Mouse (Mus musculus): ENCODE data around the gene Mutyh. TPM values are rescaled to one million over a fixed set of nuclear protein-coding genes. Genes with fewer than 3 reads are reported as not detected.

Mutyh gene
- polyA plus RNA-seq (2015; fragmentation: Nextera tagmentation; extraction: Ambion mirVana) = 18.2 and 19.4 TPM in 2 replicates

GRCm38 (mm10) chr4:116807197-116808129 lies at the start of gene Mutyh, which contains the start of gene Toe1:
Gene Mutyh, plus strand, starts transcription at chr4:116807723.
Gene Toe1, minus strand, starts transcription at chr4:116807640.
- Histone ChIP-seq H3K36me3 (peaks cover 36% of the 10 kb centered on the region), H3K9me3 (no peaks in the 10 kb centered on the region), H3K9ac (peak within 1 kb of the TSS; percentile 81), H3K4me3 (peak within 1 kb of the TSS; percentile 77), H3K4me2 (replicated peaks) (peak within 1 kb of the TSS; percentile 78), H3K27me3 (no peaks in the 10 kb centered on the region), H3K4me1 (peaks cover 10% of the 10 kb centered on the region), H3K27ac (peak within 1 kb of the TSS; percentile 87)
- peak; percentile 97 for ATAC-seq (ENCODE audit: low FRiP score, low read depth)
- under 1% methylated on average over 58 of the region's 58 CpGs for WGBS

- no peak overlapping the region for H3K27ac ChIP-seq
- H3K9ac ChIP-seq = no peak overlapping the region; the same call in 1 of the 2 replicates
- no peak overlapping the region for H3K4me3 ChIP-seq
- no peak overlapping the region for H3K4me2 ChIP-seq (replicated peaks)
- WGBS = 74% methylated on average over 2 of the region's 2 CpGs
- no peaks in the 10 kb centered on the region; the same call in 1 of the 2 replicates for H3K36me3 ChIP-seq
- H3K27me3 ChIP-seq = no peaks in the 10 kb centered on the region
- no peak for ATAC-seq (ENCODE audit: low FRiP score, low read depth)
- no peaks in the 10 kb centered on the region for H3K4me1 ChIP-seq
- no peaks in the 10 kb centered on the region for H3K9me3 ChIP-seq
These were observed 45.6 kb upstream of the Mutyh start for GRCm38 (mm10) chr4:116761914-116762313.

DNA sequence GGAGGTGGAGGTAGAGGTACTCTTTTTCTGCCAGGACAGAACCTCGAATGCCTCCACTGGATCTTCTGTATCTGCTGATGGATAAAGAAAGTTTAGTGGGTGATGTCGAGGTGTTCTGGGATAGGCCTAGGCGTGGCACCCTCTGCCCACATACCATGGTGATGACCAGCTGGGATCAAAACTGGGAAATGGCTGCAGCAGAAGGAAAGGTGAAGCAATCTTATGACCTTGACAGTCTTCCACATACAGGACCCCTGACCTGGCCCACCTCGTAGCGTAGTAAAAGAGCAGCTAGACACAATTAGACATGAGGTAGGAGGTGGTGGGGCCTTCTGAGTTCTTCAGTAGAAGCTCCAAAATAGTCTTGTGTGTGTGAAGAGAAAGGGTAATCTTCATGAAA lies 43.5 kb upstream of the Mutyh start:
- Histone ChIP-seq H3K4me3 (no peak overlapping the region), H3K27ac (no peak overlapping the region), H3K9me3 (no peaks in the 10 kb centered on the region), H3K4me2 (replicated peaks) (no peak overlapping the region), H3K4me1 (no peaks in the 10 kb centered on the region), H3K9ac (no peak overlapping the region), H3K27me3 (no peaks in the 10 kb centered on the region), H3K36me3 (no peaks in the 10 kb centered on the region)
- WGBS = 89% methylated on average over 5 of the region's 5 CpGs
- no peak for ATAC-seq (ENCODE audit: low FRiP score, low read depth)

DNA sequence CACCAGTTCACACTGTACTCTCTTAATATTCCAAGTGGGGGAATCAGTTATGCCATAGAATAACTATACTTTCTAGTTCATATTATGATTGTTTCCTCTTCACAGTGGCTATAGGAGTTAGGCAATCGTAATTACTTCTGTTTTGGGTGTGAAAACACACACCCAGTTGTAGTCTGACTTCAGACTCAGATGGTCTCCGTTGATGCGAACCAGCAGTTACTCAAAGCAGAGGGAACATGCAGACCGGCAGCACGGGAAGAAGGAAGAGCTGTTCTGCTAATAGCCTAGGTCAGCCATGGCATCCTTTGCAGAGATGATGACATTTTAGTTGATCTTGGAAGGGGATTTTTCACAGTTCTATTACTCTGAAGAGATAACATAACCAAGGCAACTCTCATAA lies 39.0 kb upstream of the Mutyh start:
- no peaks in the 10 kb centered on the region for H3K36me3 ChIP-seq
- WGBS = 82% methylated on average over 5 of the region's 5 CpGs
- H3K4me2 ChIP-seq (replicated peaks) = no peak overlapping the region
- H3K4me3 ChIP-seq = no peak overlapping the region
- H3K4me1 ChIP-seq = no peaks in the 10 kb centered on the region
- no peak for ATAC-seq (ENCODE audit: low FRiP score, low read depth)
- no peak overlapping the region for H3K27ac ChIP-seq
- H3K27me3 ChIP-seq = no peaks in the 10 kb centered on the region
- H3K9ac ChIP-seq = no peak overlapping the region
- no peaks in the 10 kb centered on the region for H3K9me3 ChIP-seq

GRCm38 (mm10) chr4:116769060-116769459 lies 38.5 kb upstream of the Mutyh start:
- H3K36me3 ChIP-seq = no peaks in the 10 kb centered on the region
- H3K9me3 ChIP-seq = no peaks in the 10 kb centered on the region
- ATAC-seq (ENCODE audit: low FRiP score, low read depth) = no peak
- no peak overlapping the region for H3K4me3 ChIP-seq
- no peaks in the 10 kb centered on the region for H3K27me3 ChIP-seq
- no peaks in the 10 kb centered on the region for H3K4me1 ChIP-seq
- H3K27ac ChIP-seq = no peak overlapping the region
- no peak overlapping the region for H3K9ac ChIP-seq
- no peak overlapping the region for H3K4me2 ChIP-seq (replicated peaks)

DNA sequence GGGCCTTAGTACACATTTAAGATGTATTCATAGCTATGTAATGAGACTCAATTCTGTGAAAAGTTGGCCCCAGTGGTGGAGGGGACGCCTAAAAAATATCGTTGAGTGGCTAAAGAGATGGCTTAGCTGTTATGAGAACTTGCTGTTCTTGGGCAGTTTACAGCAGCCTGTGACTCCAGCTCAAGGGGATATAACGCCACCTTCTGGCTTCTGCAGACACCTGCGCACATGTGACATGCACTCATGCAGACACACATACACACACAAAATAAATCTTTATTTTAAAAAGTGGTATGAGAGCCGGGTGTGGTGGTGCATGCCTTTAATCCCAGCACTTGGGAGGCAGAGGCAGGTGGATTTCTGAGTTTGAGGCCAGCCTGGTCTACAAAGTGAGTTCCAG lies 31.1 kb upstream of the Mutyh start:
- H3K9ac ChIP-seq = no peak overlapping the region
- no peaks in the 10 kb centered on the region for H3K27me3 ChIP-seq
- no peak for ATAC-seq (ENCODE audit: low FRiP score, low read depth)
- H3K4me2 ChIP-seq (replicated peaks) = no peak overlapping the region
- H3K27ac ChIP-seq = no peak overlapping the region
- H3K4me3 ChIP-seq = no peak overlapping the region
- no peaks in the 10 kb centered on the region for H3K4me1 ChIP-seq
- 92% methylated on average over 5 of the region's 5 CpGs for WGBS
- H3K9me3 ChIP-seq = no peaks in the 10 kb centered on the region
- no peaks in the 10 kb centered on the region for H3K36me3 ChIP-seq

- Histone ChIP-seq H3K36me3 (no peaks in the 10 kb centered on the region), H3K9me3 (no peaks in the 10 kb centered on the region), H3K4me3 (no peak overlapping the region), H3K4me2 (replicated peaks) (no peak overlapping the region), H3K27me3 (no peaks in the 10 kb centered on the region), H3K4me1 (no peaks in the 10 kb centered on the region), H3K9ac (no peak overlapping the region), H3K27ac (no peak overlapping the region)
- WGBS = 89% methylated on average over 3 of the region's 3 CpGs
- ATAC-seq (ENCODE audit: low FRiP score, low read depth) = no peak
These were observed 30.4 kb upstream of the Mutyh start for GRCm38 (mm10) chr4:116777079-116777478.

DNA sequence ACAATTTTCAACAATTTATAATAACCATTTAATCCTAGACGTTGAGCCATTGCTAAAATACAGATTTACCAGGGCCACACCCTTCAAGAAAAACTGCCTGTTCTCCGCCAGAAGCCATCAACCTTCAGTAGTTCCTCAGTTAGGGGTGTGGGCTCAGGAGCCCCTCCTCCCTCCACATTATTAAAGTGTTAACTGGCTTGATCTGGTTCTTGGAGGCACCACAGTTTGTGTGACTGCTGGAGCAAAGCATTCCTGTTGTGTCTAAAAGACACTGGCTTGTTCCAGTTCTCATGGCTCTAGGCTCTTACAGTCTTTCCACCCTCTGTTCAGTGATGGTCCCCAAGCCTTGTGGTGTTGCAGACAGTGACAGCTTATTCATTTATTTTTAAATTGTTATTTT lies 27.0 kb upstream of the Mutyh start:
- no peaks in the 10 kb centered on the region for H3K27me3 ChIP-seq
- WGBS = 50% methylated on average over 2 of the region's 2 CpGs

DNA sequence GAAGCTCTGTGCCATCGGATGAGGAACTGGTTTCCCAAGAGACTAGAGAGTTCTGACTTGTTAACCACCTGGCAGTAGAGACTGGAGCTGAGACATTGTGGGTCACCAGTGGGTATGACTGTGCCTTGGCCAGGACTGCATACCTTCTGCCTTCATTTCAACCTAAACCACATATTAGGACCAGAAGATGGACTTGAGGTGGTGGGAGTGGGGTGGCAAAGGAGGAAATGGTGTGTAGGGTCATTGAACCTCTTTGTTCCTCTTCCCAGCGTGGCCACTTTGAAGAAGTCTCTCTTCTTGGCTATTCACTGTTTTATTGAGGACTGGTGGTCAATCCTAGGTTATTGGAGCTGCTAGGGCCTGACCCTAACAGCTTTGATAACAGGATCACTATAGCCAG lies 26.2 kb upstream of the Mutyh start:
- Histone ChIP-seq H3K9me3 (no peaks in the 10 kb centered on the region), H3K4me3 (no peak overlapping the region), H3K4me1 (no peaks in the 10 kb centered on the region), H3K27ac (no peak overlapping the region), H3K9ac (no peak overlapping the region), H3K4me2 (replicated peaks) (no peak overlapping the region), H3K36me3 (no peaks in the 10 kb centered on the region), H3K27me3 (no peaks in the 10 kb centered on the region)
- 36% methylated on average over 2 of the region's 2 CpGs for WGBS
- no peak for ATAC-seq (ENCODE audit: low FRiP score, low read depth)

More for the DNA sequence above, 27.0 kb upstream of the Mutyh start:
- H3K9ac ChIP-seq = no peak overlapping the region
- no peak for ATAC-seq (ENCODE audit: low FRiP score, low read depth)
- H3K27ac ChIP-seq = no peak overlapping the region
- no peaks in the 10 kb centered on the region for H3K4me1 ChIP-seq
- no peak overlapping the region for H3K4me2 ChIP-seq (replicated peaks)
- H3K9me3 ChIP-seq = no peaks in the 10 kb centered on the region
- H3K36me3 ChIP-seq = no peaks in the 10 kb centered on the region
- H3K4me3 ChIP-seq = no peak overlapping the region

DNA sequence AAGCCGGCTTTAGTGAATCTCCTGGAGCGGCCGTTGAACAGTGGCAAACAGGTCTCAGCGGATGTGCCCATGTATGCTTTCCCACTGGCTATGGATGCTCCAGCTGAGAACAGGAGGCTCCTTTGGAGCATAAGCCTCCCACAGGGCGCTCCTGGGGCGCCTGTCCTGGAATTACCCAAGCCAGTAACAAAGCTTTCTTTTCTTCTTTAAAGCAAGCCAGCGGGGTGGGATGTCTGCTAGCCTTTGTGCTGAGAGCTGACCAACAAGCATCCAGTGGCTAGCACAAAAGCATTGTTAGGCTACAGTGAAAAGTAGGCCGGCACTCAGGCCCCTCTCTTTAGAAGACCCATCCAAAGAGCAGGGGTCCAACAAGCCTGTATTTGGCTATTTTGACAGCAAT lies 25.4 kb upstream of the Mutyh start:
- Histone ChIP-seq H3K36me3 (no peaks in the 10 kb centered on the region), H3K4me3 (no peak overlapping the region), H3K4me1 (no peaks in the 10 kb centered on the region), H3K9me3 (no peaks in the 10 kb centered on the region), H3K4me2 (replicated peaks) (no peak overlapping the region), H3K9ac (peak overlapping the region; percentile 1; the same call in 1 of the 2 replicates), H3K27ac (no peak overlapping the region), H3K27me3 (no peaks in the 10 kb centered on the region)
- ATAC-seq (ENCODE audit: low FRiP score, low read depth) = no peak
- WGBS = 30% methylated on average over 8 of the region's 8 CpGs

DNA sequence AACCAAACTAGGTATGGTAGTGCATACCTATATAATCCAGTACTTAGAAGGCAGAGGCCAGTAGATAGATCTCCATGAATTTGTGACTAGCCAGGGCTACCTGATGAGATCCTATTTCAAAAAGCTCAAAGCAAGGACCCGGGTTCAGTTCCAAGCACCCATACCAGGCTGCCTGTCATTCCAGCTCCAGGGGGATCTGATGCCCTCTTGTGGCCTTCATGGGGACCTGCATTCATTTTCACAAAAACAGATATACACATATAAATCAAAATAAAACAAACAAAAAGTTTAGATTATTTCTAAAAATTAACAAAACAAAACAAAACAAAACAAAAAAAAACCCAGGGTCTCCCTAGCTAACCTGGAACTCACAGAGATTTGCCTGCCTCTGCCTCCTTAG lies 20.9 kb upstream of the Mutyh start:
- no peaks in the 10 kb centered on the region for H3K9me3 ChIP-seq
- ATAC-seq (ENCODE audit: low FRiP score, low read depth) = no peak
- no peaks in the 10 kb centered on the region for H3K36me3 ChIP-seq
- H3K27ac ChIP-seq = no peak overlapping the region
- H3K9ac ChIP-seq = no peak overlapping the region
- H3K4me3 ChIP-seq = no peak overlapping the region
- no peaks in the 10 kb centered on the region for H3K27me3 ChIP-seq
- H3K4me2 ChIP-seq (replicated peaks) = no peak overlapping the region
- peaks cover 5% of the 10 kb centered on the region for H3K4me1 ChIP-seq
- 97% methylated on average over 1 of the region's 1 CpGs for WGBS

DNA sequence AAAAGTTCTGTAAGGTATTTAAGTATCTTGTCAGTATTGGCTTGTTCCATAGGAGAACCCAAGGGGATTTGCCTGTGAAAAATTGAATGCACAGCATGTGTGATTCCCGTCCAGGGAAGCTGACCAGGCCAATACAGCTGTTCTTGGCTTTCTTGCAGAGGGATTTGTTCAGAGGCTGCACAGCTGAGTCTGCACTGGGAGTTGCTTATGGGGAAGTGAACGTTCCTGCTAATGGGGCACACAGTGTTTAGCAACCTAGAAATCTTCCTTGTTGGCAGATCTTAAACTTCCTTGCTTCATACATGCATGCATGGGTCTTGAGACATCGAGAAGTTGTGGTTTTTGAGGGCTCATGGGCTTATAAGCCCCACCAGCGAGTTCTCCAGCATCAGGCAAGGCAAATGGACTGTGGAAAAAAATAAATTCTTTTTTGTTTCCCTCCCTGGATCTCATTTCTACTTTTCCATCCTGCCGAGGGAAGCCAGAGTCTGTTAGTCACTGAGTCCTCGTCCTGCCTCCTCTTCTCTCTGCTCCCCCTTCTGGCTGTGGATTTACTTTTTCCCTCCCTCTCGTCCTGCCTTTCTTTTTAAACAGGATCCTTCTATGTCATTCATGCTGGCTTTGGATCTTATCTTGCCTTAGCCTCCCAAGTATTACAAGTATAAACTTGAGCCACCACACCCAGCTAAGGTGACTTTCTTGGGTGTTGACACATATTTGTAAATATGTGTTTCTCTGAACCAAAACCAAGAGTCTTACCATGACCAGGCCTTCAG lies 19.4 kb upstream of the Mutyh start:
- Histone ChIP-seq H3K27me3 (no peaks in the 10 kb centered on the region), H3K9me3 (no peaks in the 10 kb centered on the region), H3K4me3 (no peak overlapping the region), H3K4me2 (replicated peaks) (peak overlapping the region; percentile 17; the same call in 1 of the 2 replicates), H3K36me3 (no peaks in the 10 kb centered on the region), H3K4me1 (peaks cover 5% of the 10 kb centered on the region), H3K27ac (peak overlapping the region; percentile 29; the same call in 1 of the 2 replicates), H3K9ac (0 out of 2 replicates have a peak overlapping the region, but pooled peaks have one; percentile 25)
- WGBS = 36% methylated on average over 7 of the region's 7 CpGs
- no peak for ATAC-seq (ENCODE audit: low FRiP score, low read depth)

All from limb, embryonic 13.5 days (tissue).